Mouse (Mus musculus): ENCODE results near the gene Ppp6r3. TPM values are rescaled to one million over a fixed set of nuclear protein-coding genes. Genes with fewer than 3 reads are reported as not detected.

The Ppp6r3 gene
- polyA plus RNA-seq, 1 experiment from 2014 or later = 67.7 TPM

Other genes with a start within 250 kb of the Ppp6r3 start
- 0.27 and 0.36 TPM in 2 replicates for gene Tesmin, start 186.9 kb downstream of the Ppp6r3 start, polyA plus RNA-seq (2015; fragmentation: Nextera tagmentation; extraction: Ambion mirVana)
- gene Gal, start 161.2 kb downstream of the Ppp6r3 start, polyA plus RNA-seq (2015; fragmentation: Nextera tagmentation; extraction: Ambion mirVana) = 0.46 and 0.62 TPM in 2 replicates
- gene Lrp5, start 110.8 kb upstream of the Ppp6r3 start, polyA plus RNA-seq (2015; fragmentation: Nextera tagmentation; extraction: Ambion mirVana) = 7.0 TPM in 2 replicates
- gene 1810055G02Rik, start 132.5 kb upstream of the Ppp6r3 start, polyA plus RNA-seq (2015; fragmentation: Nextera tagmentation; extraction: Ambion mirVana) = 46.1 and 46.4 TPM in 2 replicates
- gene Kmt5b, start 191.7 kb upstream of the Ppp6r3 start, polyA plus RNA-seq (2015; fragmentation: Nextera tagmentation; extraction: Ambion mirVana) = 28.1 and 30.6 TPM in 2 replicates